Comparison of ENCODE assay signal across 14 mouse cellular contexts in genomic region chr14:73292434-73292833, GRCm38 (mm10).
"Had no signal": no experiment of that assay in that cellular context is flagged by ENCODE, and none has a peak within 500 bp of the region (broad histone marks: within the 10 kb centered on the region; RNA-seq: fewer than 3 reads in every experiment).

No protein-coding gene starts in this region.

- DNase-seq: lung, adult 18-20 months; lung, embryonic 14.5 days; lung, postnatal 10 days; lung, postnatal 4 days; midbrain, embryonic 14.5 days; right cerebral cortex, postnatal 14 days; thymus, adult 18-20 months; thymus, postnatal 14 days; thymus, postnatal 36 days had no signal

- H3K9ac ChIP-seq: lung, embryonic 14.5 days; midbrain, embryonic 12.5 days; neural tube, embryonic 12.5 days had no signal

- H3K4me2 ChIP-seq: lung, embryonic 14.5 days; midbrain, embryonic 12.5 days; neural tube, embryonic 12.5 days had no signal

- H3K27me3 ChIP-seq: midbrain, embryonic 12.5 days; neural tube, embryonic 12.5 days had no signal

- ATAC-seq: midbrain, embryonic 16.5 days had no signal

- H3K9me3 ChIP-seq: midbrain, embryonic 10.5 days; midbrain, embryonic 12.5 days; neural tube, embryonic 12.5 days had no signal

- H3K4me3 ChIP-seq: midbrain, embryonic 10.5 days; midbrain, embryonic 12.5 days; myocyte; neural tube, embryonic 12.5 days had no signal

- H3K27ac ChIP-seq: midbrain, embryonic 10.5 days; midbrain, embryonic 12.5 days; neural tube, embryonic 12.5 days had no signal

- H3K4me1 ChIP-seq: midbrain, embryonic 10.5 days; midbrain, embryonic 12.5 days; neural tube, embryonic 12.5 days had no signal
